8 mouse cellular contexts compared by ENCODE assay signal in genomic region chr12:110696173-110696974, GRCm38 (mm10). TPM values are rescaled to one million over a fixed set of nuclear protein-coding genes. Genes with fewer than 3 reads are reported as not detected.
DNase-seq lines count a peak whose midpoint lies in the region; ATAC-seq and TF ChIP-seq lines count a peak whose summit lies in the region.

No protein-coding gene starts in this region.

- no peaks in the 10 kb centered on the region for H3K9me3 ChIP-seq in embryonic facial prominence, embryonic 15.5 days (replicated peaks)
- no peaks in the 10 kb centered on the region for H3K9me3 ChIP-seq in heart, embryonic 10.5 days
- no peaks in the 10 kb centered on the region for H3K9me3 ChIP-seq in kidney, embryonic 15.5 days (replicated peaks)

- H3K4me1 ChIP-seq in bone marrow, adult 2 months (ENCODE audit: control insufficient read depth, insufficient read depth, low read length): peaks cover 4% of the 10 kb centered on the region
- peaks cover 10% of the 10 kb centered on the region for H3K4me1 ChIP-seq in embryonic facial prominence, embryonic 15.5 days
- peaks cover 45% of the 10 kb centered on the region for H3K4me1 ChIP-seq in heart, embryonic 10.5 days
- H3K4me1 ChIP-seq in kidney, embryonic 15.5 days: peaks cover 28% of the 10 kb centered on the region

- peak overlapping the region; percentile 93 for H3K27ac ChIP-seq in bone marrow, adult 2 months (ENCODE audit: control insufficient read depth, insufficient read depth, low read depth, low read length, poor library complexity)
- peak overlapping the region; percentile 96 for H3K27ac ChIP-seq in embryonic facial prominence, embryonic 15.5 days (replicated peaks)
- peak overlapping the region; percentile 100 for H3K27ac ChIP-seq in heart, embryonic 10.5 days
- H3K27ac ChIP-seq in kidney, embryonic 15.5 days: peak overlapping the region; percentile 94

- H3K36me3 ChIP-seq in embryonic facial prominence, embryonic 15.5 days: peaks cover 16% of the 10 kb centered on the region
- peaks cover 27% of the 10 kb centered on the region for H3K36me3 ChIP-seq in heart, embryonic 10.5 days
- H3K36me3 ChIP-seq in kidney, embryonic 15.5 days: peaks cover 32% of the 10 kb centered on the region

- peak overlapping the region; percentile 68 for H3K4me2 ChIP-seq in embryonic facial prominence, embryonic 15.5 days (replicated peaks)
- peak overlapping the region; percentile 84 for H3K4me2 ChIP-seq in kidney, embryonic 15.5 days

- ATAC-seq in embryonic facial prominence, embryonic 15.5 days (ENCODE audit: insufficient number of reproducible peaks, low FRiP score, low TSS enrichment, low read depth): peak; percentile 95
- peak; percentile 94 for ATAC-seq in kidney, embryonic 15.5 days (replicated peaks; ENCODE audit: low FRiP score)
- ATAC-seq in monocyte, adult 5-6 weeks (replicated peaks; ENCODE audit: insufficient number of reproducible peaks, low FRiP score, low TSS enrichment, poor library complexity, severe bottlenecking): peak; percentile 77

- peak; percentile 98 for DNase-seq in 416B (ENCODE audit: low read depth)
- DNase-seq in heart, embryonic 10.5 days (ENCODE audit: low spot score): peak; percentile 98
- DNase-seq in liver: peak; percentile 99
- peak; percentile 99 to 100 for DNase-seq in spleen, postnatal 4 days (ENCODE audit: low spot score in 2 of 2)

- peak overlapping the region; percentile 99 for H3K9ac ChIP-seq in embryonic facial prominence, embryonic 15.5 days
- H3K9ac ChIP-seq in kidney, embryonic 15.5 days: peak overlapping the region; percentile 100

- H3K4me3 ChIP-seq in bone marrow, adult 2 months (replicated peaks; ENCODE audit: control insufficient read depth, low read depth, low read length): peak overlapping the region; percentile 86
- peak overlapping the region; percentile 100 for H3K4me3 ChIP-seq in embryonic facial prominence, embryonic 15.5 days (replicated peaks)
- peak overlapping the region; percentile 100 for H3K4me3 ChIP-seq in heart, embryonic 10.5 days
- H3K4me3 ChIP-seq in kidney, embryonic 15.5 days (replicated peaks): peak overlapping the region; percentile 100

- under 1% methylated on average over 89 of the region's 89 CpGs for WGBS in bone marrow, adult 2 months
- WGBS in embryonic facial prominence, embryonic 15.5 days: under 1% methylated on average over 89 of the region's 89 CpGs
- under 1% methylated on average over 89 of the region's 89 CpGs for WGBS in heart, embryonic 10.5 days
- WGBS in kidney, embryonic 15.5 days: under 1% methylated on average over 88 of the region's 89 CpGs

- H3K27me3 ChIP-seq in embryonic facial prominence, embryonic 15.5 days: no peaks in the 10 kb centered on the region
- no peaks in the 10 kb centered on the region for H3K27me3 ChIP-seq in heart, embryonic 10.5 days (ENCODE audit: insufficient read depth, poor library complexity, severe bottlenecking)
- H3K27me3 ChIP-seq in kidney, embryonic 15.5 days: no peaks in the 10 kb centered on the region

- no peak for TF ChIP-seq CTCF in bone marrow, adult 2 months (IDR thresholded peaks at IDR 0.05; ENCODE audit: control insufficient read depth, insufficient read depth, low read length)

- peak; percentile 100 for TF ChIP-seq POLR2A in bone marrow, adult 2 months (IDR thresholded peaks at IDR 0.05; ENCODE audit: borderline replicate concordance, control insufficient read depth, low read depth, low read length)

RNA-seq across cellular contexts. Expression of gene Hsp90aa1, which starts 6.2 kb away (rescaled TPM):
- polyA plus RNA-seq in bone marrow, adult 2 months (2011; ENCODE audit: insufficient read depth, insufficient read length, low replicate concordance, missing spikeins): 294 and 808 TPM in 2 replicates
- polyA plus RNA-seq in embryonic facial prominence, embryonic 15.5 days (2015; fragmentation: Nextera tagmentation; extraction: Ambion mirVana): 889 and 978 TPM in 2 replicates
- polyA plus RNA-seq in heart, embryonic 10.5 days (2016; fragmentation: Nextera tagmentation; extraction: Ambion mirVana): 620 and 1,082 TPM in 2 replicates
- 994 and 1,027 TPM in 2 replicates for polyA plus RNA-seq in kidney, embryonic 15.5 days (2015; fragmentation: Nextera tagmentation; extraction: Ambion mirVana)
- 735 to 877 TPM (median 802 TPM) in 3 replicates for total RNA-seq in monocyte, adult 5-6 weeks (2017)

RNA-seq across cellular contexts. Expression of gene 1700001K19Rik, which starts 14.0 kb away (rescaled TPM):
- not detected in 2 replicates for polyA plus RNA-seq in bone marrow, adult 2 months (2011; ENCODE audit: insufficient read depth, insufficient read length, low replicate concordance, missing spikeins)
- polyA plus RNA-seq in embryonic facial prominence, embryonic 15.5 days (2015; fragmentation: Nextera tagmentation; extraction: Ambion mirVana): 0.24 and 0.35 TPM in 2 replicates
- 0.15 TPM in 1 of 2 replicates, not detected in the other for polyA plus RNA-seq in heart, embryonic 10.5 days (2016; fragmentation: Nextera tagmentation; extraction: Ambion mirVana)
- 0.27 TPM in 1 of 2 replicates, not detected in the other for polyA plus RNA-seq in kidney, embryonic 15.5 days (2015; fragmentation: Nextera tagmentation; extraction: Ambion mirVana)
- total RNA-seq in monocyte, adult 5-6 weeks (2017): not detected in 3 replicates

RNA-seq across cellular contexts. Expression of gene Wdr20, which starts 41.4 kb away (rescaled TPM):
- polyA plus RNA-seq in bone marrow, adult 2 months (2011; ENCODE audit: insufficient read depth, insufficient read length, low replicate concordance, missing spikeins): 7.8 and 16.6 TPM in 2 replicates
- 22.2 and 24.5 TPM in 2 replicates for polyA plus RNA-seq in embryonic facial prominence, embryonic 15.5 days (2015; fragmentation: Nextera tagmentation; extraction: Ambion mirVana)
- polyA plus RNA-seq in heart, embryonic 10.5 days (2016; fragmentation: Nextera tagmentation; extraction: Ambion mirVana): 15.4 and 21.6 TPM in 2 replicates
- 23.8 and 24.4 TPM in 2 replicates for polyA plus RNA-seq in kidney, embryonic 15.5 days (2015; fragmentation: Nextera tagmentation; extraction: Ambion mirVana)
- total RNA-seq in monocyte, adult 5-6 weeks (2017): 42.6 to 73.3 TPM (median 57.7 TPM) in 3 replicates

Comparison
In these comparisons a context has a peak if more than half of its experiments do, and no peak if none do; other contexts are left out.
1. Peak in every context shown above with its lines: DNase-seq, ATAC-seq, H3K4me3 ChIP-seq and H3K27ac ChIP-seq.